Mouse (Mus musculus): ENCODE results near the gene Fam174a. TPM values are rescaled to one million over a fixed set of nuclear protein-coding genes. Genes with fewer than 3 reads are reported as not detected.
A peak's percentile ranks its signal among the peaks of the same experiment; 100 is the strongest.

Fam174a gene
- 29.5 and 30.6 TPM in 2 replicates for polyA plus RNA-seq (2014; fragmentation: Nextera tagmentation; extraction: Ambion mirVana)

- peak; percentile 99 for DNase-seq
- no peaks in the 10 kb centered on the region for H3K9me3 ChIP-seq (ENCODE audit: low read depth, low read length)
- TF ChIP-seq CTCF (IDR thresholded peaks at IDR 0.05; ENCODE audit: low read depth): no peak
- peak within 1 kb of the TSS; percentile 85 for H3K9ac ChIP-seq
- no peaks in the 10 kb centered on the region for H3K36me3 ChIP-seq (ENCODE audit: insufficient read depth)
- peak within 1 kb of the TSS; percentile 86 for H3K4me3 ChIP-seq (ENCODE audit: low read depth, low read length)
- H3K27me3 ChIP-seq (ENCODE audit: insufficient read depth, low read length): no peaks in the 10 kb centered on the region
- peak within 1 kb of the TSS; percentile 84 for H3K27ac ChIP-seq (ENCODE audit: low read depth)
- H3K4me1 ChIP-seq (ENCODE audit: insufficient read depth): no peaks in the 10 kb centered on the region
- H3K4me2 ChIP-seq: peak within 1 kb of the TSS; percentile 94
- ATAC-seq (ENCODE audit: insufficient read depth): peak; percentile 100
- WGBS: under 1% methylated on average over 79 of the region's 79 CpGs
Observed at GRCm38 (mm10) chr1:95313393-95314228, at the start of gene Fam174a. Gene Fam174a, plus strand, starts transcription at chr1:95313623.

GRCm38 (mm10) chr1:95263843-95264242, 49.6 kb upstream of the Fam174a start:
- 60% methylated on average over 2 of the region's 2 CpGs for WGBS
- H3K4me3 ChIP-seq (ENCODE audit: low read depth, low read length): no peak overlapping the region
- no peak for ATAC-seq (ENCODE audit: insufficient read depth)
- H3K27me3 ChIP-seq (ENCODE audit: insufficient read depth, low read length): no peaks in the 10 kb centered on the region
- no peaks in the 10 kb centered on the region for H3K4me1 ChIP-seq (ENCODE audit: insufficient read depth)
- no peak for DNase-seq
- TF ChIP-seq CTCF (IDR thresholded peaks at IDR 0.05; ENCODE audit: low read depth): no peak
- H3K4me2 ChIP-seq: no peak overlapping the region
- H3K27ac ChIP-seq (ENCODE audit: low read depth): no peak overlapping the region
- no peaks in the 10 kb centered on the region for H3K9me3 ChIP-seq (ENCODE audit: low read depth, low read length)
- H3K9ac ChIP-seq: no peak overlapping the region
- no peaks in the 10 kb centered on the region for H3K36me3 ChIP-seq (ENCODE audit: insufficient read depth)

- H3K27ac ChIP-seq (ENCODE audit: low read depth): no peak overlapping the region
- no peaks in the 10 kb centered on the region for H3K9me3 ChIP-seq (ENCODE audit: low read depth, low read length)
- no peaks in the 10 kb centered on the region for H3K4me1 ChIP-seq (ENCODE audit: insufficient read depth)
- no peaks in the 10 kb centered on the region for H3K36me3 ChIP-seq (ENCODE audit: insufficient read depth)
- ATAC-seq (ENCODE audit: insufficient read depth): peak; percentile 89
- no peaks in the 10 kb centered on the region for H3K27me3 ChIP-seq (ENCODE audit: insufficient read depth, low read length)
- no peak for TF ChIP-seq CTCF (IDR thresholded peaks at IDR 0.05; ENCODE audit: low read depth)
- peak overlapping the region; percentile 45 for H3K4me2 ChIP-seq
- peak; percentile 65 for DNase-seq
- 28% methylated on average over 13 of the region's 13 CpGs for WGBS
- peak overlapping the region; percentile 6; the same call in 1 of the 2 replicates for H3K4me3 ChIP-seq (ENCODE audit: low read depth, low read length)
- no peak overlapping the region for H3K9ac ChIP-seq
Observed at GRCm38 (mm10) chr1:95267950-95268724, 45.3 kb upstream of the Fam174a start.

- H3K9ac ChIP-seq: no peak overlapping the region
- no peaks in the 10 kb centered on the region for H3K27me3 ChIP-seq (ENCODE audit: insufficient read depth, low read length)
- no peak overlapping the region for H3K27ac ChIP-seq (ENCODE audit: low read depth)
- ATAC-seq (ENCODE audit: insufficient read depth): no peak
- no peak for TF ChIP-seq CTCF (IDR thresholded peaks at IDR 0.05; ENCODE audit: low read depth)
- no peaks in the 10 kb centered on the region for H3K9me3 ChIP-seq (ENCODE audit: low read depth, low read length)
- no peaks in the 10 kb centered on the region for H3K36me3 ChIP-seq (ENCODE audit: insufficient read depth)
- H3K4me3 ChIP-seq (ENCODE audit: low read depth, low read length): no peak overlapping the region
- no peaks in the 10 kb centered on the region for H3K4me1 ChIP-seq (ENCODE audit: insufficient read depth)
- 68% methylated on average over 1 of the region's 1 CpGs for WGBS
- H3K4me2 ChIP-seq: no peak overlapping the region
- no peak for DNase-seq
Observed at GRCm38 (mm10) chr1:95273321-95273720, 40.1 kb upstream of the Fam174a start.

GRCm38 (mm10) chr1:95308324-95308723, 5.1 kb upstream of the Fam174a start:
- Histone ChIP-seq H3K4me1 (ENCODE audit: insufficient read depth) (no peaks in the 10 kb centered on the region), H3K27ac (ENCODE audit: low read depth) (no peak overlapping the region), H3K4me3 (ENCODE audit: low read depth, low read length) (no peak overlapping the region), H3K4me2 (no peak overlapping the region), H3K9me3 (ENCODE audit: low read depth, low read length) (no peaks in the 10 kb centered on the region), H3K9ac (no peak overlapping the region), H3K36me3 (ENCODE audit: insufficient read depth) (no peaks in the 10 kb centered on the region), H3K27me3 (ENCODE audit: insufficient read depth, low read length) (no peaks in the 10 kb centered on the region)
- WGBS: 77% methylated on average over 5 of the region's 5 CpGs
- TF ChIP-seq CTCF (IDR thresholded peaks at IDR 0.05; ENCODE audit: low read depth): no peak
- DNase-seq (no peak), ATAC-seq (ENCODE audit: insufficient read depth) (no peak)

- no peaks in the 10 kb centered on the region for H3K27me3 ChIP-seq (ENCODE audit: insufficient read depth, low read length)
- DNase-seq (peak; percentile 32), ATAC-seq (ENCODE audit: insufficient read depth) (no peak)
- H3K9me3 ChIP-seq (ENCODE audit: low read depth, low read length): no peaks in the 10 kb centered on the region
- peak overlapping the region; percentile 86 for H3K4me3 ChIP-seq (ENCODE audit: low read depth, low read length)
- H3K36me3 ChIP-seq (ENCODE audit: insufficient read depth): no peaks in the 10 kb centered on the region
- peak overlapping the region; percentile 84 for H3K27ac ChIP-seq (ENCODE audit: low read depth)
- H3K9ac ChIP-seq: peak overlapping the region; percentile 85
- TF ChIP-seq CTCF (IDR thresholded peaks at IDR 0.05; ENCODE audit: low read depth): no peak
- WGBS: 0% methylated on average over 6 of the region's 6 CpGs
- peak overlapping the region; percentile 94 for H3K4me2 ChIP-seq
- H3K4me1 ChIP-seq (ENCODE audit: insufficient read depth): no peaks in the 10 kb centered on the region
Observed at GRCm38 (mm10) chr1:95314229-95314555, 769 bp downstream of the Fam174a start.

GRCm38 (mm10) chr1:95315981-95316380, 2.6 kb downstream of the Fam174a start:
- ATAC-seq (ENCODE audit: insufficient read depth) (no peak), DNase-seq (peak; percentile 61)
- whole genome bisulfite sequencing: 57% methylated on average over 6 of the region's 6 CpGs
- peak overlapping the region; percentile 46; the same call in 1 of the 2 replicates for H3K27ac ChIP-seq (ENCODE audit: low read depth)
- no peak for TF ChIP-seq CTCF (IDR thresholded peaks at IDR 0.05; ENCODE audit: low read depth)
- no peak overlapping the region for H3K4me3 ChIP-seq (ENCODE audit: low read depth, low read length)
- no peaks in the 10 kb centered on the region for H3K27me3 ChIP-seq (ENCODE audit: insufficient read depth, low read length)
- no peaks in the 10 kb centered on the region for H3K36me3 ChIP-seq (ENCODE audit: insufficient read depth)
- no peak overlapping the region for H3K9ac ChIP-seq
- H3K4me2 ChIP-seq: peak overlapping the region; percentile 27; the same call in 1 of the 2 replicates
- H3K9me3 ChIP-seq (ENCODE audit: low read depth, low read length): no peaks in the 10 kb centered on the region
- no peaks in the 10 kb centered on the region for H3K4me1 ChIP-seq (ENCODE audit: insufficient read depth)

All from lung, embryonic 14.5 days (tissue).